10 mouse cellular contexts compared by ENCODE assay signal in the genomic region with DNA sequence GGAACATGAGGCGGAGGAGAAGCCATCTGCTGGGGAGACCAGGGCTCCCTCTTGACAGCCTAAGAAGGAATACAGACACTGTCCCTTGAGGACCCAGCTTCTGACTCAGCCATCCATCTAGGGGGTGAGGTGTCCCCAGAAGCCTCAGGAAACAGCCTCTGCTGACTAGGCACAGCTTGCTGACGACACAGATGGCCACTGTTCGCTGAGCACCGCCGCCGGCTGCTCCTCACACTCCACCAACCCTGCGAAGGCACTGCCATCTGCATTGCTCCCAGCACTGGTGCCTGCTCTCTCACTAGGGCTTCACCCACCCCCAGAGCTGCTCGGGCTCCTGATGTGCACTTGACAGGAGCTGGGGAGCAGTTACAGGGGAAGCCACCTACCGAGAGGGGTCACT. TPM values are rescaled to one million over a fixed set of nuclear protein-coding genes. Genes with fewer than 3 reads are reported as not detected.
DNase-seq lines count a peak whose midpoint lies in the region; ATAC-seq and TF ChIP-seq lines count a peak whose summit lies in the region.
"Had no signal": no experiment of that assay in that cellular context is flagged by ENCODE, and none has a peak within 500 bp of the region (broad histone marks: within the 10 kb centered on the region; RNA-seq: fewer than 3 reads in every experiment).

No protein-coding gene starts in this region.

- no peak overlapping the region for H3K27ac ChIP-seq in hindbrain, embryonic 15.5 days (replicated peaks)
- H3K27ac ChIP-seq: kidney, postnatal 0 days had no signal

- CTCF ChIA-PET in Patski (lab: Charles Lee): no interaction called here

- peaks cover 23% of the 10 kb centered on the region for H3K27me3 ChIP-seq in Patski
- no peaks in the 10 kb centered on the region for H3K27me3 ChIP-seq in hindbrain, embryonic 15.5 days

- intact Hi-C loops in left cerebral cortex, postnatal 14 days (cut with DNase I): no loop called here

- POLR2A ChIA-PET in Patski (lab: Charles Lee): no interaction called here

- TF ChIP-seq CTCF in Patski (IDR thresholded peaks at IDR 0.05): no peak

- no peak overlapping the region for H3K4me3 ChIP-seq in hindbrain, embryonic 15.5 days

- 56% methylated on average over 9 of the region's 9 CpGs for WGBS in hindbrain, embryonic 15.5 days

- ATAC-seq in Patski: peak; percentile 51
- peak; percentile 43; the same call in 1 of the 2 replicates for ATAC-seq in hindbrain, embryonic 15.5 days (ENCODE audit: low FRiP score, low read depth)
- no peak for ATAC-seq in CD4-positive, CD25-positive, alpha-beta regulatory T cell, adult 4 months

- in situ Hi-C loops in Patski (cut with MboI; ENCODE audit: low pct_unique_long_range_greater_than_20kb): no loop called here

- no peak overlapping the region for H3K4me2 ChIP-seq in hindbrain, embryonic 15.5 days

- no peak overlapping the region for H3K9ac ChIP-seq in hindbrain, embryonic 15.5 days

- H3K9me3 ChIP-seq in hindbrain, embryonic 15.5 days: no peaks in the 10 kb centered on the region

- DNase-seq in adrenal gland, postnatal 14 days: peak; percentile 3
- no peak for DNase-seq in adrenal gland, postnatal 36 days
- DNase-seq in Patski (ENCODE audit: low read depth, low spot score) (no peak), adipocyte (ENCODE audit: low spot score) (no peak)
- DNase-seq in left cerebral cortex, postnatal 14 days (ENCODE audit: low spot score in 2 of 2): peak; percentile 74 to 76
- DNase-seq in lung, postnatal 25 days (ENCODE audit: low spot score): no peak

- H3K4me1 ChIP-seq in hindbrain, embryonic 15.5 days (replicated peaks): no peaks in the 10 kb centered on the region

- H3K36me3 ChIP-seq in hindbrain, embryonic 15.5 days: no peaks in the 10 kb centered on the region

RNA-seq across cellular contexts. Expression of a gene that starts 38.5 kb away (rescaled TPM):
- 4.5 and 5.2 TPM in 2 replicates for total RNA-seq in adrenal gland, postnatal 14 days (2021)
- total RNA-seq in adrenal gland, postnatal 36 days (2021): 10 to 100 TPM in 1 of 2 experiments, 1 to 10 TPM in 1; 5.2 to 25.9 TPM
- polyA plus RNA-seq in Patski (2021): not detected
- polyA plus RNA-seq in hindbrain, embryonic 15.5 days (2015; fragmentation: Nextera tagmentation; extraction: Ambion mirVana): 3.4 and 6.8 TPM in 2 replicates
- 1 to 10 TPM; 3.8 to 5.5 TPM for total RNA-seq in left cerebral cortex, postnatal 14 days (2021)
- not detected for polyA plus RNA-seq in CD4-positive, CD25-positive, alpha-beta regulatory T cell, adult 4 months (2017; shearing (Covaris generic))
- total RNA-seq: granulocyte monocyte progenitor cell, adult 5-6 weeks had no signal

Comparison
In these comparisons a context has a peak if more than half of its experiments do, and no peak if none do; other contexts are left out.
1. DNase-seq: peak in adrenal gland, postnatal 14 days (single experiment) and left cerebral cortex, postnatal 14 days (2 of 2); none in adrenal gland, postnatal 36 days (0 of 2), Patski (single experiment), adipocyte (single experiment) and lung, postnatal 25 days (single experiment).